Mouse (Mus musculus): ENCODE measurements around the gene Map3k15.

The Map3k15 gene

GRCm38 (mm10) chrX:160135719-160136118 lies 147.5 kb downstream of the Map3k15 start:
- DNase-seq (ENCODE audit: low spot score) = no peak

GRCm38 (mm10) chrX:160136153-160136552 lies 147.9 kb downstream of the Map3k15 start:
- peak; percentile 5 for DNase-seq (ENCODE audit: low spot score)

DNA sequence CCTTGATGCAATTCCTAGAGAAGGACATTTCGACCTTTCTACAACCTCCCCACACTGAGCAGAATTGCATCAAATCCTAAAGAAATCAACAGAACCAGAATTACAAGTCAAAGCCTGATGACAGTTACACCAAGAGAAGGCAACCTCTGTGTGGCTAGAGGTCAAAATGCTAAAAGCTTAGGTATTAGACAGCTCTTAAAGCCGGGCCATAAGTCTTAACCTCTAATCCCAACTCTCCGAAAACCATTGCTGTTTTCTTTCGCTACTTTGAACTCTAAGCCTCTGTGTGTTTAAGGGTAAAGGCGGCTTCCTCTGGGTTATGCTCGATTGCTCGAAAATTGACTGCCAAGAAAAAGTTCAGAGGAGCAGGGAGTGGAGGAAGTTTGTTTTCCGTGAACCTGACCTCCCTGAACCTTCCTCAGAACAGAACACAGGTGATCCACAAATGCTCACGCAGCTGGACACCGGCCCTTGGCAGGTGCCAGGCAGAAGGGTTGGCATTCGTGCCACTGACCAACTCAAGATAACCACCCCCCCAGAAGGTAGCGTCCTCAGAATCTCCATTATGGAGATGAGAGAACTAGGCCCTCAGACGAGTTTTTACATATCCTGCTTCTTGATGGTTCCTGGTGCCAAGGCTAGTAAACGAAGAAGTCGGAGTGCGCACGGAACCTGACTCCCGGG lies 149.1 kb downstream of the Map3k15 start:
- DNase-seq (ENCODE audit: low spot score) = no peak

DNA sequence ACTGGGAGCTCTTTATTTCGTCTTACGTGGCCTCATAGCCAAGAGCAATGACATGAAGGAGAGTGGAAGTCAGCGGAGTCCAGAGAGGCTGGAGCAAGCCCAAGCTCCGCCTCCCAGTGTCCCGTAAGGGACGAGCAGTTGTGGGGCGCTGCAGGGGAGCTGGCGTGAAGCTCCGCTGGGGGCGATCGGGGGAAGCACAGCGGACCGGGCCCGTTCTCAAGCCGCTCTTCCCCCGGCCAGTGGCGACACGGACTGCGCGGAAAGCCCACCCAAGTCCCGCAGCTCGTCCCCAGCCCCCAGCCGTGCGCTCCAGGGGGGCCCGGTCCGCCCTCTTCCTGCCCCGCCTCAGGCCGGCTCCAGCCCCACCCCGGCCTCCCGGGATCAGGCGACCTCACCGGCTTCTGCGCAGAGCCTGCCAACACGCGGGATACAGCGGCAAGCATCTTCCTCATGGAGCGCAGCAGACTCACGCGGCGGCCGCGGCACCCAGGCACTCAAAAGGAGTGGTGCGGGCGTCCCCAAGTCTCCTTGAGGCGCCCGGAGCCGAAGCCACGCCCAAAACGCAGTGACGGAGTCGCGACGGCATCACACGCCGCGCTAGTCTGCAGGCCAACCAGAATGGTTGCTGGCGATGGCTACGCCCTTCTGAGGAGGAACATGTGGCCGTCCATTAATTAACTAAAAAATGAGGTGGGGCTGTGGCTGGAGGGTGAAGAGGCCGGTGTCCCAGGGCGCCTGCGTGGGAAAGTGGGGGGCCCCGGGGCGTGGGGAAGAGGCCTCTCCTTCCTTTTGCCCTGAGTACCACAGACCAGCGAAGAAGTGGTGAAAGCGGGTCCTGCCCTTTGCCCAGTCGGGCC lies 149.9 kb downstream of the Map3k15 start, which contains the start of gene Pdha1:
Gene Pdha1 (minus strand): TSS at position 553 of the 857 bp plus-strand sequence.
- DNase-seq (ENCODE audit: low spot score) = peak; percentile 85

DNA sequence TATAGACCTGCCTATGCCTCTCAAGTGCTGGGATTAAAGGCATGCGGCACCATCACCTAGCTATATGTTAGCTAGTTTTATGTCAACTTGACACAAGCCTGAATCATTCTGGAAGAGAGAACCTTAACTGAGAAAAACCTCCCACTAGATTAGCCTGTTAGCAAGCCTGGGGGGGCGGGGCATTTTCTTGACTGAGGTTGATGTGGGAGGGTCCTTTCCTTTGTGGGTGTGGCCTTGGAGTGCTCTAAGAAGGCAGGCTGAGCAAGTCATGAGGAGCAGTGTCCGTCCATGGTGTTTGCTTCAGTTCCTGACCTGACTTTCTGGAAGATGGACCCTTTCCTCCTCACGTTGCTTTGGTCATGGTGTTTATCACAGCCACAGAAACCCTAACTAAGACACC lies 158.6 kb downstream of the Map3k15 start:
- no peak for DNase-seq (ENCODE audit: low spot score)

GRCm38 (mm10) chrX:160147406-160147805 lies 159.2 kb downstream of the Map3k15 start:
- no peak for DNase-seq (ENCODE audit: low spot score)

GRCm38 (mm10) chrX:160148859-160149258 lies 160.6 kb downstream of the Map3k15 start:
- DNase-seq (ENCODE audit: low spot score) = no peak

DNA sequence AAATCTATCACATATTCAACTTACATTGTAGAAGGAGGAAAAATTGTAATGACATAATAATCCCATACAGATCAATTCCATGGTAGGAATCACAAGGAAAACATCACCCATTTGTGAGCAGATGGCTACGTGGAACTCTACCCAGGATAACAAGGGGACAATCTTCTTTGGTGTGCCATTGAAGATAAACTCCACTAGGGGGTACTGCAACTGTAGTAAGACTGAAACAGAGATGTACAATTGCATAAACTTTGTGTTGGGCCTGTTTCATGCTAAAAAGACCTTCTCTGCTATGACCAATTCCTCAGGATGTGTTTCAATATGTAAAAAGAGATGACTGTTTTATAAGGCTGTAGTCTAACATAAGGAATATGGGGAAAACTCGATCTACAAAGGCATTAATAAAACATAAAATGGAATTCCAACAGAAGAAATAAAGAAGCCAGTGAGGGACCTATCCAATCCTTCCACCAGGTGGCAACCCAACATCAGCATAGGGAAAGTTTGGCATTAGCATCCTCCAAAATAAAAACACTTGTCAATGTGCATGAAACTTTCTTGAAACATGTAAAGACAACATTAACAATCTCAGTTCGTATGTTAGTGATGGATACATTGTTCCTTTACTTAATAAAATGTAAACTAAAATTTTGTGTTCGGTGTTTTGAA lies 165.0 kb downstream of the Map3k15 start:
- no peak for DNase-seq (ENCODE audit: low spot score)

DNA sequence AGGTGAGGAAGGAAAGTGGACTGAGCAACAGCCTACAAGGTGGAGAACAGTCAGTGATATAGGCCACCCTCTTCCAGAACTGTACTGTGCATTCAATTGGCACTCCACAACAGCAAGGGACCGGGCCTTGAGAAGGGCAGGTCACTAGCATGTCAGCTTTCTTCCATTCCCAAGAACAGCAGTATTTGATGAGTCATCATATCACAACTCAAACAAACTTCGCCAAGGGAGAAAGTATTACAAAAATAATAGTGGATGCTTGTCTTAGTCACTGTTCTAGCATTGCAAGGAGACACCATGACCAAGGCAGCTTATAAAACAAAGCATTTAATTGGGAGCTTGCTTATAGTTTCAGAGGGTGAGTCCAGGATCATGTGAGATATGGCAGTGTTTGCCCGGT lies 176.0 kb downstream of the Map3k15 start:
- DNase-seq (ENCODE audit: low spot score) = no peak

- DNase-seq (ENCODE audit: low spot score) = no peak
These were observed 178.2 kb downstream of the Map3k15 start for GRCm38 (mm10) chrX:160166246-160166985.

GRCm38 (mm10) chrX:160170150-160170549 lies 181.9 kb downstream of the Map3k15 start:
- no peak for DNase-seq (ENCODE audit: low spot score)
